10 mouse cellular contexts compared by ENCODE assay signal in the genomic region with DNA sequence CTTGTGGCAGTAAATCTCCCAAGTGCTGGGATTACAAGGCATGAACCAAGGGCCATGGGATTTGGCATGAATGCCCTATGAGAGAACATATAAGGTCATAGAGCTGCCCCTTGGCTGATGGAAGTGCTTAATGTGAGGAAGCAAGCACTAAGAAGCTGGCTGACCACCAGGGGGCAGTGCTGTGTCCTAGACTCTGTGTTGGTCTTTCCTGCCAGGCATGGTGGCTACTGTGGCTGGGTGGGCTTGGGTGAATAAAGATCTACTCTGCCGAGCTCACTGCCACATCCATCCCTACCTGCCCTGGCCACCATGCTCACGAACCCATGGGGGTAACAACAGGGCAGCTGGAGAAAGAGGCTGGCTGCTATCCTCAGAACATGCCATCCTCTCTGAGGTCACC. TPM values are rescaled to one million over a fixed set of nuclear protein-coding genes. Genes with fewer than 3 reads are reported as not detected.
A peak's percentile ranks its signal among the peaks of the same experiment; 100 is the strongest.
DNase-seq lines count a peak whose midpoint lies in the region; ATAC-seq and TF ChIP-seq lines count a peak whose summit lies in the region.
"Had no signal": no experiment of that assay in that cellular context is flagged by ENCODE, and none has a peak within 500 bp of the region (broad histone marks: within the 10 kb centered on the region; RNA-seq: fewer than 3 reads in every experiment).

No protein-coding gene starts in this region.

- ATAC-seq in kidney, embryonic 15.5 days (replicated peaks; ENCODE audit: low FRiP score) = no peak
- no peak for ATAC-seq in limb, embryonic 11.5 days (ENCODE audit: insufficient number of reproducible peaks, low FRiP score, low TSS enrichment, low read depth)

- H3K4me2 ChIP-seq in kidney, embryonic 15.5 days = no peak overlapping the region
- no peak overlapping the region for H3K4me2 ChIP-seq in limb, embryonic 11.5 days (ENCODE audit: low read depth, severe bottlenecking)

- no peak for TF ChIP-seq POLR2A in kidney, adult 2 months (IDR thresholded peaks at IDR 0.05; ENCODE audit: low read depth, low read length)

- no peak overlapping the region for H3K9ac ChIP-seq in kidney, embryonic 15.5 days
- H3K9ac ChIP-seq in limb, embryonic 11.5 days (ENCODE audit: low read length) = no peak overlapping the region

- no peaks in the 10 kb centered on the region for H3K9me3 ChIP-seq in kidney, embryonic 15.5 days (replicated peaks)
- no peaks in the 10 kb centered on the region for H3K9me3 ChIP-seq in heart, embryonic 10.5 days
- H3K9me3 ChIP-seq in limb, embryonic 11.5 days (ENCODE audit: control insufficient read depth, low read length) = no peaks in the 10 kb centered on the region

- peak; percentile 75 for TF ChIP-seq CTCF in kidney, adult 2 months (conservative IDR thresholded peaks at IDR 0.05; ENCODE audit: insufficient read depth, insufficient read length, low read depth, low read length)

- H3K4me1 ChIP-seq in kidney, adult 2 months (ENCODE audit: control insufficient read depth, insufficient read depth, low read length) = no peaks in the 10 kb centered on the region
- H3K4me1 ChIP-seq in kidney, embryonic 15.5 days = peaks cover 11% of the 10 kb centered on the region
- H3K4me1 ChIP-seq in heart, embryonic 10.5 days = peaks cover 10% of the 10 kb centered on the region
- H3K4me1 ChIP-seq in limb, embryonic 11.5 days (ENCODE audit: control insufficient read depth, insufficient read depth, low read length) = peaks cover 3% of the 10 kb centered on the region; the same call in 1 of the 2 replicates

- no peak overlapping the region for H3K4me3 ChIP-seq in kidney, adult 2 months (ENCODE audit: insufficient read depth, low read depth, low read length)
- H3K4me3 ChIP-seq in kidney, embryonic 15.5 days (replicated peaks) = no peak overlapping the region
- H3K4me3 ChIP-seq in heart, embryonic 10.5 days = no peak overlapping the region
- no peak overlapping the region for H3K4me3 ChIP-seq in limb, embryonic 11.5 days (ENCODE audit: low read depth, low read length)
- H3K4me3 ChIP-seq: erythroblast, embryonic 14.5 days; megakaryocyte, embryonic 14.5 days had no signal

- no peaks in the 10 kb centered on the region for H3K36me3 ChIP-seq in kidney, adult 2 months (ENCODE audit: control insufficient read depth, insufficient read depth, low read length)
- no peaks in the 10 kb centered on the region for H3K36me3 ChIP-seq in kidney, embryonic 15.5 days
- no peaks in the 10 kb centered on the region for H3K36me3 ChIP-seq in heart, embryonic 10.5 days
- no peaks in the 10 kb centered on the region for H3K36me3 ChIP-seq in limb, embryonic 11.5 days (ENCODE audit: control insufficient read depth, insufficient read depth, low read length)

- WGBS in kidney, adult 2 months = 58% methylated on average over 2 of the region's 2 CpGs
- WGBS in kidney, embryonic 15.5 days = 50% methylated on average over 2 of the region's 2 CpGs
- 39% methylated on average over 2 of the region's 2 CpGs for WGBS in heart, embryonic 10.5 days
- WGBS in limb, embryonic 11.5 days = 60% methylated on average over 2 of the region's 2 CpGs

- peaks cover 2% of the 10 kb centered on the region for H3K27me3 ChIP-seq in kidney, adult 2 months (replicated peaks; ENCODE audit: control insufficient read depth, insufficient read depth, low read length)
- H3K27me3 ChIP-seq in kidney, embryonic 15.5 days = peaks cover 33% of the 10 kb centered on the region
- peaks cover 39% of the 10 kb centered on the region for H3K27me3 ChIP-seq in heart, embryonic 10.5 days (ENCODE audit: insufficient read depth, poor library complexity, severe bottlenecking)
- H3K27me3 ChIP-seq in limb, embryonic 11.5 days (ENCODE audit: control insufficient read depth, insufficient read depth, low read length) = peaks cover 31% of the 10 kb centered on the region

- no peak overlapping the region for H3K27ac ChIP-seq in kidney, adult 2 months (ENCODE audit: insufficient read depth, low read depth, low read length)
- no peak overlapping the region for H3K27ac ChIP-seq in kidney, embryonic 15.5 days
- no peak overlapping the region for H3K27ac ChIP-seq in heart, embryonic 10.5 days
- H3K27ac ChIP-seq in limb, embryonic 11.5 days (replicated peaks; ENCODE audit: low read depth, low read length) = no peak overlapping the region

- DNase-seq in kidney, adult 2 months = peak; percentile 61
- peak; percentile 81 for DNase-seq in R1 (ENCODE audit: low read depth, low spot score)
- peak; percentile 84 to 94 for DNase-seq in cerebellum, postnatal 14 days
- peak; percentile 85 for DNase-seq in heart, embryonic 10.5 days (ENCODE audit: low spot score)
- DNase-seq in limb, embryonic 11.5 days (ENCODE audit: low spot score) = peak; percentile 89
- DNase-seq in ovary, postnatal 36 days (ENCODE audit: low spot score) = peak; percentile 57
- DNase-seq in thymus, postnatal 36 days = peak; percentile 69 to 71

RNA-seq across cellular contexts. Expression of gene Disc1, which starts 2.0 kb away (rescaled TPM):
- 0.46 and 0.58 TPM in 2 replicates for polyA plus RNA-seq in kidney, adult 2 months (2012; rRNA removed)
- 2.1 and 3.6 TPM in 2 replicates for polyA plus RNA-seq in kidney, embryonic 15.5 days (2015; fragmentation: Nextera tagmentation; extraction: Ambion mirVana)
- polyA plus RNA-seq in heart, embryonic 10.5 days (2016; fragmentation: Nextera tagmentation; extraction: Ambion mirVana) = 2.6 and 2.8 TPM in 2 replicates
- 0.96 and 1.0 TPM in 2 replicates for polyA plus RNA-seq in limb, embryonic 11.5 days (2014; fragmentation: Nextera tagmentation; extraction: Ambion mirVana)
- polyA plus RNA-seq: erythroblast, embryonic 14.5 days had no signal

RNA-seq across cellular contexts. Expression of gene Tsnax, which starts 39.2 kb away (rescaled TPM):
- polyA plus RNA-seq in kidney, adult 2 months (2012; rRNA removed) = 29.6 and 37.8 TPM in 2 replicates
- 118 and 119 TPM in 2 replicates for polyA plus RNA-seq in kidney, embryonic 15.5 days (2015; fragmentation: Nextera tagmentation; extraction: Ambion mirVana)
- polyA plus RNA-seq in heart, embryonic 10.5 days (2016; fragmentation: Nextera tagmentation; extraction: Ambion mirVana) = 106 and 118 TPM in 2 replicates
- 143 and 144 TPM in 2 replicates for polyA plus RNA-seq in limb, embryonic 11.5 days (2014; fragmentation: Nextera tagmentation; extraction: Ambion mirVana)
